In the genomic region with DNA sequence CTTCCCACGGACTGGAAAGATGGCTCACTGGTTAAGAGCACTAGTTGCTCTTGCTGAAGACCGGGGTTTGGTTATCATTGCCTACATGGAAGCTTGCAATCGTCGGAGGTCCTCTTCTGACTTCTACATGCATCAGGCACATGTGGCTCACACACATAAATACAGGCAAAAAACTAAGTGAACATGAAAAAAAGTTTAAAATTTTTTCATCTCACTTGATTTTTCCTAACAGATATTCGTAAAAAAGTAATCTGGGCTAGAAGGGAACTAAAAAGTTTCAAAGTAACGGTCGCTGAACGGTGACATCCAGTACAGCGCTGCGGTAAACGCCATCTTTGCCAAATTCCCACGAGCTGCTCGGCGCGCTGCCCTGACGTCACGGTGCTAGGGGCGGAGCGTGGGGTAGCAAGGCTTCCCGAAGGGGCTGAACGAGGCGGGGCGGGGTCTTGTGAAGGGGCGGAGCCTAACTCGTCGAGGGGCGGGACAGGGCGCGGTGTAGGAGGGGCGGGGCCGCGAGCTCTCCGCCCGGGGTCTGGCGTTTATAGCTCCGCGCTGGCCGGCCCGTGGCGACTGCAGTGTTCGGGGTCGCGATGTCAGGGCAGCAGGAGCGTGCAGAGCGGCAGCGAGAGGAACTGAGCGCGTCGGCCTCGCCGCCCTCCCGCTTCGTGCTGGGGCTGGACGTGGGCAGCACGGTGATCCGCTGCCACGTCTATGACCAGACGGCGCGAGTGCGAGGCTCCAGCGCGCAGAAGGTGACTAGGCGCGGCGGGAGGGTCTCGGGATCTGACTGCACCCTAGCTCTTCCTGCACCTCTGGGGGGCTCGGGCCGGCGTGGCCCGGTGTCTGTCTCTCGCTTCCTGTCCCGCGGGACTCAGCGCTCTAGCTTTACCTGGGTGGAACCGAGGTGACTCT, we compare ENCODE assay signal across 8 mouse cellular contexts. TPM values are rescaled to one million over a fixed set of nuclear protein-coding genes. Genes with fewer than 3 reads are reported as not detected.
DNase-seq lines count a peak whose midpoint lies in the region; ATAC-seq lines count a peak whose summit lies in the region.

Gene Gk5, plus strand, starts transcription at position 502 of the 912 bp plus-strand sequence.

- 0 out of 2 replicates have a peak, but pooled peaks cover 3% of the 10 kb centered on the region for H3K4me1 ChIP-seq in hindbrain, embryonic 12.5 days

- H3K27ac ChIP-seq in hindbrain, embryonic 12.5 days = no peak within 1 kb of the TSS

- peak within 1 kb of the TSS; percentile 55 for H3K4me2 ChIP-seq in hindbrain, embryonic 12.5 days (replicated peaks)

- peak; percentile 98 for ATAC-seq in hindbrain, embryonic 12.5 days (ENCODE audit: low FRiP score)

- no peaks in the 10 kb centered on the region for H3K27me3 ChIP-seq in hindbrain, embryonic 12.5 days

- peak within 1 kb of the TSS; percentile 59 for H3K9ac ChIP-seq in hindbrain, embryonic 12.5 days

- peak within 1 kb of the TSS; percentile 70 for H3K4me3 ChIP-seq in hindbrain, embryonic 12.5 days

- H3K36me3 ChIP-seq in hindbrain, embryonic 12.5 days = no peaks in the 10 kb centered on the region

- no peaks in the 10 kb centered on the region for H3K9me3 ChIP-seq in hindbrain, embryonic 12.5 days (replicated peaks)

- 1% methylated on average over 72 of the region's 76 CpGs for WGBS in hindbrain, embryonic 12.5 days

- DNase-seq in Muller cell, postnatal 12 days (ENCODE audit: inconsistent ontology term) = peak; percentile 98
- DNase-seq in cerebellum, adult 9-11 months = peak; percentile 83
- peak; percentile 90 to 97 for DNase-seq in frontal cortex, postnatal 10 days (ENCODE audit: low spot score in 2 of 2)
- DNase-seq in layer of hippocampus, postnatal 14 days (ENCODE audit: low spot score in 2 of 2) = peak; percentile 94 to 96
- DNase-seq in lung, postnatal 14 days = peak; percentile 100
- peak; percentile 93 for DNase-seq in retina, adult 2 months (ENCODE audit: low read depth, low spot score)
- peak; percentile 97 to 99 for DNase-seq in thymus, postnatal 36 days

RNA-seq across cellular contexts. Expression of gene Gk5, which starts in this region (rescaled TPM):
- polyA plus RNA-seq in hindbrain, embryonic 12.5 days (2016; fragmentation: Nextera tagmentation; extraction: Ambion mirVana) = 4.4 and 6.0 TPM in 2 replicates
- 1 to 10 TPM; 5.3 to 7.3 TPM for total RNA-seq in layer of hippocampus, postnatal 14 days (2021)
